In the genomic region with DNA sequence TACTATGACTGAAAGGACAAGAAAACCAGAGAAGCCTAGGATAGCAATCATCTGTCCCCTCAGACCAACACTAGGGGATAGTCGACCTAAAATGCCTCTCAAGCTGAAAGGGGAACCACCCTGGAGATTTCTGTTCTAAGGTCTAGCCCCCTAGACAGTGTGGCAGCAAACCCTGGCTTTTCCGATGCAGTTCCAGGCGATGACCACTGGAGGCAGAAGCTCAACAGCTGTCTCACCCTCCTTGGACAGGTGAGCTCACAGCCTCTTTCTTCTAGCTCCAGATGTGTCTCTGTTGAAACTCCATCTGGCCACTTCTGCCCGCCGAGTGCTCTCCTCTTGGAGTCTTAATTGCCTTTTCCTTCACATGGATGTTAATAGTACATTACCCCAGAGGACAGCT, we compare ENCODE assay signal across 7 mouse cellular contexts.
DNase-seq lines count a peak whose midpoint lies in the region; ATAC-seq and TF ChIP-seq lines count a peak whose summit lies in the region.

No protein-coding gene starts in this region.

- H3K4me3 ChIP-seq in liver, embryonic 12.5 days: no peak overlapping the region
- H3K4me3 ChIP-seq in hindbrain, embryonic 16.5 days (ENCODE audit: low read length): no peak overlapping the region
- no peak overlapping the region for H3K4me3 ChIP-seq in thymus, adult 2 months (ENCODE audit: control insufficient read depth, insufficient read depth, low read length)

- no peak overlapping the region for H3K4me2 ChIP-seq in liver, embryonic 12.5 days
- no peak overlapping the region for H3K4me2 ChIP-seq in hindbrain, embryonic 16.5 days (ENCODE audit: low read length)

- peaks cover 4% of the 10 kb centered on the region; the same call in 1 of the 2 replicates for H3K36me3 ChIP-seq in liver, embryonic 12.5 days
- peaks cover 22% of the 10 kb centered on the region; the same call in 1 of the 2 replicates for H3K36me3 ChIP-seq in hindbrain, embryonic 16.5 days (ENCODE audit: control insufficient read depth, insufficient read depth, low read length)
- H3K36me3 ChIP-seq in thymus, adult 2 months (ENCODE audit: control insufficient read depth, insufficient read depth, low read length): no peaks in the 10 kb centered on the region

- no peaks in the 10 kb centered on the region for H3K4me1 ChIP-seq in liver, embryonic 12.5 days
- no peaks in the 10 kb centered on the region for H3K4me1 ChIP-seq in hindbrain, embryonic 16.5 days (ENCODE audit: control insufficient read depth, insufficient read depth, low read depth, low read length)
- H3K4me1 ChIP-seq in thymus, adult 2 months (replicated peaks; ENCODE audit: control insufficient read depth, insufficient read depth, low read length): no peaks in the 10 kb centered on the region

- WGBS in liver, embryonic 12.5 days (ENCODE audit: insufficient replicate concordance): 30% methylated on average over 5 of the region's 5 CpGs
- 52% methylated on average over 5 of the region's 5 CpGs for WGBS in hindbrain, embryonic 16.5 days
- 43% methylated on average over 5 of the region's 5 CpGs for WGBS in thymus, adult 2 months

- H3K9me3 ChIP-seq in liver, embryonic 12.5 days (replicated peaks): no peaks in the 10 kb centered on the region
- H3K9me3 ChIP-seq in hindbrain, embryonic 16.5 days (ENCODE audit: control insufficient read depth, low read length): no peaks in the 10 kb centered on the region

- POLR2A ChIA-PET in Patski (lab: Charles Lee): no interaction called here

- peak; percentile 78 for TF ChIP-seq CTCF in Patski (IDR thresholded peaks at IDR 0.05)
- TF ChIP-seq CTCF in thymus, adult 2 months (IDR thresholded peaks at IDR 0.05; ENCODE audit: borderline replicate concordance, control insufficient read depth, extremely low read depth, insufficient read depth, low read length, poor library complexity): peak; percentile 60; the same call in 1 of the 2 replicates

- no peak overlapping the region for H3K9ac ChIP-seq in liver, embryonic 12.5 days
- no peak overlapping the region for H3K9ac ChIP-seq in hindbrain, embryonic 16.5 days (ENCODE audit: low read depth, low read length)

- DNase-seq in liver (peak; percentile 21), Patski (ENCODE audit: low read depth, low spot score) (no peak)
- peak; percentile 37 for DNase-seq in cerebellum, adult 9-10 months
- peak; percentile 49 to 66 for DNase-seq in lung, postnatal 4 days
- DNase-seq in thymus, adult 2 months: peak; percentile 70

- H3K27ac ChIP-seq in liver, embryonic 12.5 days: no peak overlapping the region
- no peak overlapping the region for H3K27ac ChIP-seq in hindbrain, embryonic 16.5 days (ENCODE audit: low read depth, low read length)
- no peak overlapping the region for H3K27ac ChIP-seq in thymus, adult 2 months (ENCODE audit: control insufficient read depth, insufficient read depth, low read length)

- no peaks in the 10 kb centered on the region for H3K27me3 ChIP-seq in liver, embryonic 12.5 days (replicated peaks)
- H3K27me3 ChIP-seq in Patski: no peaks in the 10 kb centered on the region
- no peaks in the 10 kb centered on the region for H3K27me3 ChIP-seq in hindbrain, embryonic 16.5 days (replicated peaks; ENCODE audit: control insufficient read depth, insufficient read depth, low read length)
- no peaks in the 10 kb centered on the region for H3K27me3 ChIP-seq in thymus, adult 2 months (ENCODE audit: control insufficient read depth, insufficient read depth, low read length)

- CTCF ChIA-PET in Patski (lab: Charles Lee): interaction anchor here (0.7 to 2.2 kb wide), 11 partner anchors 10 to 111 kb away, joined by 3 to 17 read pairs (median 4); a partner anchor contains a TSS

- TF ChIP-seq POLR2A in thymus, adult 2 months (IDR thresholded peaks at IDR 0.05; ENCODE audit: control insufficient read depth, extremely low read depth, insufficient read depth, low read length, poor library complexity): no peak

- no peak for ATAC-seq in liver, embryonic 12.5 days
- peak; percentile 62 for ATAC-seq in Patski
- ATAC-seq in hindbrain, embryonic 16.5 days: 0 out of 2 replicates have a peak, but pooled peaks have one; percentile 62

- in situ Hi-C loops in Patski (cut with MboI; ENCODE audit: low pct_unique_long_range_greater_than_20kb): loop anchor here (5.0 kb wide), 1 partner anchor 102 kb away; a partner anchor contains a TSS
